Mouse (Mus musculus) cerebellum, adult 2 months (tissue): ENCODE measurements around the gene Cnn1.

ENCODE experiments used
- CTCF ChIP-seq: fragments of 200-500 bp; IDR thresholded peaks from 2 replicates; pipeline ENCODE4 v1.5.1; 2011; ENCODE audit warnings: low read depth, mild to moderate bottlenecking, control low read depth, low read length, moderate library complexity, borderline replicate concordance; ENCODE audit not compliant: insufficient read depth
- POLR2A ChIP-seq: fragments of 200-500 bp; IDR thresholded peaks from 2 replicates; pipeline ENCODE4 v1.6.1; 2011; ENCODE audit warnings: low read length, control low read depth, borderline replicate concordance; ENCODE audit not compliant: insufficient read depth

DNA sequence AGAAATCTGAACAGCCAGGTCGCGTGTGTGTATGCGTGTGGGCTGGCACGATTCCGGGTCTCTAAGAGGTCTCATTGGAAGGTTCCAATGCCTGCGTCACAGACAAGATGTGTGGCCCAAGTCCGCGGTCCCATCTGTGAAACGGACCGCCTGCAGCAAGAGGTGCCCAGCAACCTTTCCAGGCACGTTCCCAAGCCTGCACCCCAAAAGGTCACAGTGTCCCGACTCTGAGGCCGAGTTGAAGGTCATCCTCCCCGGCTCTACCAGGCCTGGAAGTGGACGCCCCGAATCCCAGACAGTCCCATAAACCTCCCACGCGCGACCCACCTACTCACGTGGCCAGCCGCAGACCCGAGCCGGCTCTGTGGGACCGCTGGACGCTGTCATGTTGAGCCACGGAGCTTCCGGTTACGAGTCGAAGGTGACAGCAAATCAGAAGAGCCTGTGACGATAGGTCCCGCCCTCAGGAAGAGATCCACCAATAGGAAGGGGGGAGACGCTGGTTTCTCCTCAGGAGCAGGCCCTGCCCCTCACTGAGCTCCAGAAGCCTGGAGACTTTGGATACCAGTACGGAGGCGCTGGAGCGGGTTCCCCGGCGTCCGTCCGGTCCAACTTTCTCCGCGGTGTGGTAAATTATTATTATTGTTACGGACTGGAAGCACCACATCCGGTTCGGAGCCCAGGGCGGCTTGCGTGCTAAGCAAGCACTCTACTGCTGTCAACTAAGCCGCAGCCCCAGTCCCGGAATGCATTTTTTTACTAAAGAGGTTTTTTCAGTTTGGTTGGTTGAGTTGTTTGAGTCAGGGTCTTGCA lies 13.8 kb upstream of the Cnn1 start, which contains the start of gene Ecsit:
- TF ChIP-seq POLR2A (peak; percentile 78; the same call in 1 of the 2 replicates), CTCF (no peak)
